Comparison of ENCODE assay signal across 9 mouse cellular contexts in genomic region chr19:4175368-4175947, GRCm38 (mm10). TPM values are rescaled to one million over a fixed set of nuclear protein-coding genes. Genes with fewer than 3 reads are reported as not detected.
DNase-seq lines count a peak whose midpoint lies in the region; ATAC-seq and TF ChIP-seq lines count a peak whose summit lies in the region.
"Had no signal": no experiment of that assay in that cellular context is flagged by ENCODE, and none has a peak within 500 bp of the region (broad histone marks: within the 10 kb centered on the region; RNA-seq: fewer than 3 reads in every experiment).

Gene Carns1, minus strand, starts transcription at chr19:4175479.

- peak within 1 kb of the TSS; percentile 33 for H3K4me2 ChIP-seq in embryonic facial prominence, embryonic 11.5 days (ENCODE audit: low read depth, low read length)
- H3K4me2 ChIP-seq in heart, embryonic 12.5 days = peak within 1 kb of the TSS; percentile 60
- peak within 1 kb of the TSS; percentile 37 for H3K4me2 ChIP-seq in limb, embryonic 14.5 days (replicated peaks; ENCODE audit: low read depth, low read length, severe bottlenecking)
- peak within 1 kb of the TSS; percentile 37 for H3K4me2 ChIP-seq in neural tube, embryonic 15.5 days

- H3K4me1 ChIP-seq in embryonic facial prominence, embryonic 11.5 days (ENCODE audit: control insufficient read depth, insufficient read depth, low read length) = peaks cover 3% of the 10 kb centered on the region; the same call in 1 of the 2 replicates
- H3K4me1 ChIP-seq in heart, embryonic 12.5 days (replicated peaks) = peaks cover 30% of the 10 kb centered on the region
- H3K4me1 ChIP-seq in limb, embryonic 14.5 days (ENCODE audit: control insufficient read depth, insufficient read depth, low read length) = peaks cover 8% of the 10 kb centered on the region
- peaks cover 15% of the 10 kb centered on the region for H3K4me1 ChIP-seq in neural tube, embryonic 15.5 days

- DNase-seq in left cerebral cortex, adult 8-10 months (ENCODE audit: low spot score in 2 of 2) = no peak
- no peak for DNase-seq in left cerebral cortex, adult 11 months (ENCODE audit: low spot score)
- peak; percentile 27 for DNase-seq in embryonic facial prominence, embryonic 11.5 days (ENCODE audit: low spot score)
- no peak for DNase-seq in limb, embryonic 14.5 days (ENCODE audit: low spot score)
- no peak for DNase-seq in right cerebral cortex, adult 2 months (ENCODE audit: low spot score in 2 of 2)

- ATAC-seq in embryonic facial prominence, embryonic 11.5 days (replicated peaks; ENCODE audit: insufficient number of reproducible peaks, low FRiP score, low TSS enrichment, low read depth) = peak; percentile 68; the same call in 1 of the 2 replicates
- peak; percentile 40; the same call in 1 of the 2 replicates for ATAC-seq in heart, embryonic 12.5 days (ENCODE audit: insufficient number of reproducible peaks, low FRiP score)
- peak; percentile 61; the same call in 1 of the 2 replicates for ATAC-seq in limb, embryonic 14.5 days (ENCODE audit: low FRiP score, low read depth)
- no peak for ATAC-seq in neural tube, embryonic 15.5 days (ENCODE audit: low FRiP score)
- no peak for ATAC-seq in activated CD4-positive, CD25-positive, alpha-beta regulatory T cell, adult 4 months

- peak within 1 kb of the TSS; percentile 33 for H3K9ac ChIP-seq in embryonic facial prominence, embryonic 11.5 days (replicated peaks; ENCODE audit: low read length)
- peak within 1 kb of the TSS; percentile 34 for H3K9ac ChIP-seq in heart, embryonic 12.5 days
- peak within 1 kb of the TSS; percentile 26; the same call in 1 of the 2 replicates for H3K9ac ChIP-seq in limb, embryonic 14.5 days (ENCODE audit: low read depth, low read length, severe bottlenecking)
- no peak within 1 kb of the TSS for H3K9ac ChIP-seq in neural tube, embryonic 15.5 days (replicated peaks)

- TF ChIP-seq POLR2A in limb, embryonic 14.5 days (IDR thresholded peaks at IDR 0.05; ENCODE audit: borderline replicate concordance, extremely low read depth, insufficient read depth, insufficient read length) = no peak

- no peak within 1 kb of the TSS for H3K4me3 ChIP-seq in embryonic facial prominence, embryonic 11.5 days (ENCODE audit: low read depth, low read length)
- peak within 1 kb of the TSS; percentile 14 for H3K4me3 ChIP-seq in heart, embryonic 12.5 days
- H3K4me3 ChIP-seq in limb, embryonic 14.5 days (replicated peaks; ENCODE audit: low read length) = 0 out of 2 replicates have a peak within 1 kb of the TSS, but pooled peaks have one; percentile 9
- H3K4me3 ChIP-seq in neural tube, embryonic 15.5 days (replicated peaks) = no peak within 1 kb of the TSS

- no peaks in the 10 kb centered on the region for H3K9me3 ChIP-seq in embryonic facial prominence, embryonic 11.5 days (replicated peaks; ENCODE audit: control insufficient read depth, low read length)
- no peaks in the 10 kb centered on the region for H3K9me3 ChIP-seq in heart, embryonic 12.5 days (replicated peaks)
- H3K9me3 ChIP-seq in limb, embryonic 14.5 days (ENCODE audit: control insufficient read depth, low read length) = no peaks in the 10 kb centered on the region
- H3K9me3 ChIP-seq in neural tube, embryonic 15.5 days (replicated peaks) = no peaks in the 10 kb centered on the region

- H3K27me3 ChIP-seq in embryonic facial prominence, embryonic 11.5 days (ENCODE audit: control insufficient read depth, insufficient read depth, low read length) = no peaks in the 10 kb centered on the region
- H3K27me3 ChIP-seq in heart, embryonic 12.5 days (replicated peaks) = peaks cover 2% of the 10 kb centered on the region; the same call in 1 of the 2 replicates
- no peaks in the 10 kb centered on the region for H3K27me3 ChIP-seq in limb, embryonic 14.5 days (ENCODE audit: control insufficient read depth, insufficient read depth, low read length)
- H3K27me3 ChIP-seq in neural tube, embryonic 15.5 days (replicated peaks) = no peaks in the 10 kb centered on the region

- WGBS in embryonic facial prominence, embryonic 11.5 days = 3% methylated on average over 11 of the region's 11 CpGs
- WGBS in heart, embryonic 12.5 days = 3% methylated on average over 11 of the region's 11 CpGs
- 1% methylated on average over 11 of the region's 11 CpGs for WGBS in limb, embryonic 14.5 days
- WGBS in neural tube, embryonic 15.5 days = 6% methylated on average over 11 of the region's 11 CpGs

- H3K27ac ChIP-seq in embryonic facial prominence, embryonic 11.5 days (replicated peaks; ENCODE audit: low read depth, low read length) = no peak within 1 kb of the TSS
- no peak within 1 kb of the TSS for H3K27ac ChIP-seq in heart, embryonic 12.5 days (ENCODE audit: poor library complexity, severe bottlenecking)
- H3K27ac ChIP-seq in limb, embryonic 14.5 days (replicated peaks; ENCODE audit: low read depth, low read length) = no peak within 1 kb of the TSS
- H3K27ac ChIP-seq in neural tube, embryonic 15.5 days (replicated peaks) = no peak within 1 kb of the TSS
- H3K27ac ChIP-seq: macrophage had no signal

- no peaks in the 10 kb centered on the region for H3K36me3 ChIP-seq in embryonic facial prominence, embryonic 11.5 days (replicated peaks; ENCODE audit: control insufficient read depth, insufficient read depth, low read depth, low read length)
- no peaks in the 10 kb centered on the region for H3K36me3 ChIP-seq in heart, embryonic 12.5 days
- no peaks in the 10 kb centered on the region for H3K36me3 ChIP-seq in limb, embryonic 14.5 days (ENCODE audit: control insufficient read depth, insufficient read depth, low read length)
- H3K36me3 ChIP-seq in neural tube, embryonic 15.5 days = no peaks in the 10 kb centered on the region

RNA-seq across cellular contexts. Expression of gene Carns1, which starts in this region (rescaled TPM):
- total RNA-seq in left cerebral cortex, adult 8-10 months (2022) = 10 to 100 TPM; 12.6 to 15.0 (median 13.4) TPM
- 2.0 TPM in 2 replicates for polyA plus RNA-seq in embryonic facial prominence, embryonic 11.5 days (2014; fragmentation: Nextera tagmentation; extraction: Ambion mirVana)
- polyA plus RNA-seq in heart, embryonic 12.5 days (2016; fragmentation: Nextera tagmentation; extraction: Ambion mirVana) = 2.5 and 3.6 TPM in 2 replicates
- 2.6 and 5.6 TPM in 2 replicates for polyA plus RNA-seq in limb, embryonic 14.5 days (2012; rRNA removed)
- polyA plus RNA-seq in limb, embryonic 14.5 days (2014; fragmentation: Nextera tagmentation; extraction: Ambion mirVana) = 1.4 and 1.8 TPM in 2 replicates
- 5.9 and 6.4 TPM in 2 replicates for polyA plus RNA-seq in neural tube, embryonic 15.5 days (2015; fragmentation: Nextera tagmentation; extraction: Ambion mirVana)
- polyA plus RNA-seq in activated CD4-positive, CD25-positive, alpha-beta regulatory T cell, adult 4 months (2017; shearing (Covaris generic)) = 1 to 10 TPM; 6.1 to 7.2 TPM

Comparison
In these comparisons a context has a peak if more than half of its experiments do, and no peak if none do; other contexts are left out.
1. ATAC-seq: peak in embryonic facial prominence, embryonic 11.5 days (single experiment), heart, embryonic 12.5 days (single experiment) and limb, embryonic 14.5 days (single experiment); none in neural tube, embryonic 15.5 days (single experiment) and activated CD4-positive, CD25-positive, alpha-beta regulatory T cell, adult 4 months (single experiment).
2. H3K4me3 ChIP-seq: peak in heart, embryonic 12.5 days (single experiment) and limb, embryonic 14.5 days (single experiment); none in embryonic facial prominence, embryonic 11.5 days (single experiment) and neural tube, embryonic 15.5 days (single experiment).
3. Peak in every context shown above with its lines, with median percentiles within 50 percentile points of each other: H3K4me2 ChIP-seq.